Mouse (Mus musculus): ENCODE results near the gene Ostn.
"Not testable (repeated sequence)": the region's sequence is repeated elsewhere in the genome, so short reads cannot be mapped to it uniquely, and the experiment has no call there.

Gene Ostn

GRCm38 (mm10) chr16:27307189-27307588 is at the start of gene Ostn:
Ostn (plus strand) TSS chr16:27307489.
- DNase-seq (ENCODE audit: low spot score) = not testable (repeated sequence)

- DNase-seq (ENCODE audit: low spot score) = no peak
Observed at GRCm38 (mm10) chr16:27268748-27269147, 38.5 kb upstream of the Ostn start.

GRCm38 (mm10) chr16:27287410-27287809 is 19.9 kb upstream of the Ostn start:
- no peak for DNase-seq (ENCODE audit: low spot score)

- no peak for DNase-seq (ENCODE audit: low spot score)
Observed at GRCm38 (mm10) chr16:27296508-27296907, 10.8 kb upstream of the Ostn start.

GRCm38 (mm10) chr16:27296929-27297328 is 10.4 kb upstream of the Ostn start:
- DNase-seq (ENCODE audit: low spot score) = no peak

- DNase-seq (ENCODE audit: low spot score) = no peak
Observed at GRCm38 (mm10) chr16:27319099-27319498, 11.8 kb downstream of the Ostn start.

- DNase-seq (ENCODE audit: low spot score) = no peak
Observed at GRCm38 (mm10) chr16:27322047-27322446, 14.8 kb downstream of the Ostn start.

- no peak for DNase-seq (ENCODE audit: low spot score)
Observed at GRCm38 (mm10) chr16:27326463-27326862, 19.2 kb downstream of the Ostn start.

- no peak for DNase-seq (ENCODE audit: low spot score)
Observed at GRCm38 (mm10) chr16:27347521-27347920, 40.2 kb downstream of the Ostn start.

- no peak for DNase-seq (ENCODE audit: low spot score)
Observed at GRCm38 (mm10) chr16:27348359-27348758, 41.1 kb downstream of the Ostn start.

GRCm38 (mm10) chr16:27349235-27349634 is 41.9 kb downstream of the Ostn start:
- DNase-seq (ENCODE audit: low spot score) = no peak

- no peak for DNase-seq (ENCODE audit: low spot score)
Observed at GRCm38 (mm10) chr16:27349878-27350532, 42.7 kb downstream of the Ostn start.

GRCm38 (mm10) chr16:27354464-27354863 is 47.2 kb downstream of the Ostn start:
- DNase-seq (ENCODE audit: low spot score) = no peak

- DNase-seq (ENCODE audit: low spot score) = no peak
Observed at GRCm38 (mm10) chr16:27360059-27360458, 52.8 kb downstream of the Ostn start.

GRCm38 (mm10) chr16:27370191-27370590 is 62.9 kb downstream of the Ostn start, which contains the start of gene Uts2b:
Uts2b (minus strand) TSS chr16:27370239.
- DNase-seq (ENCODE audit: low spot score) = no peak

- DNase-seq (ENCODE audit: low spot score) = no peak
Observed at GRCm38 (mm10) chr16:27370700-27371099, 63.4 kb downstream of the Ostn start.

- DNase-seq (ENCODE audit: low spot score) = no peak
Observed at GRCm38 (mm10) chr16:27374139-27374538, 66.8 kb downstream of the Ostn start.

GRCm38 (mm10) chr16:27375318-27375717 is 68.0 kb downstream of the Ostn start:
- DNase-seq (ENCODE audit: low spot score) = no peak

GRCm38 (mm10) chr16:27376556-27376955 is 69.3 kb downstream of the Ostn start:
- DNase-seq (ENCODE audit: low spot score) = no peak

- DNase-seq (ENCODE audit: low spot score) = no peak
Observed at GRCm38 (mm10) chr16:27382217-27382616, 74.9 kb downstream of the Ostn start.

- peak; percentile 23 for DNase-seq (ENCODE audit: low spot score)
Observed at GRCm38 (mm10) chr16:27384893-27385603, 77.8 kb downstream of the Ostn start.

- no peak for DNase-seq (ENCODE audit: low spot score)
Observed at GRCm38 (mm10) chr16:27385649-27386048, 78.4 kb downstream of the Ostn start.

- no peak for DNase-seq (ENCODE audit: low spot score)
Observed at GRCm38 (mm10) chr16:27386850-27387407, 79.6 kb downstream of the Ostn start.
